Mouse (Mus musculus) v-Abl transformed pro-B cells (cell line): ENCODE results near the gene Akr1c13.
"Not testable (repeated sequence)": the region's sequence is repeated elsewhere in the genome, so short reads cannot be mapped to it uniquely, and the experiment has no call there.

Experiments
- in situ Hi-C, 2 experiments: fragments of 400-800 bp; cut with MboI; formaldehyde crosslinking; loops; one replicate each; pipeline ENCODE4 v1.15.1; 2025; ENCODE audit not compliant: unreplicated experiment in 2 of 2

The Akr1c13 gene

DNA sequence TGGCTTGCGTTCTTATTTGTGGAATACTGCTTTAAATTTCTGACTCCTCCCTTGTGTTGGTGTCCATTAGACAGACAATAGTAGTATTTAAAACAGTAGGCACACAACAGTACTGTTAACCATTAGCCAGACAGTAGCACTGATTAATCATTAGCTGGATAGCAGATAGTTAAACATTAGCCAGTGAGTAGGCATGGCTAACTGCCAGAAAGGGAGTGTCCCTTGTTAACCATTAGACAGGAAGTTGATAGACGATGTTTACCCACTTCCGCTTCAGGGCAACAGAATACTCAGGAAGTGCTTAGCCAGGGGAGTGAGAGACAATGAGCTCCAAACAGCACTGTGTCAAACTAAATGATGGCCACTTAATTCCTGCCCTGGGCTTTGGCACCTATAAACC lies at the start of gene Akr1c13:
Gene Akr1c13, plus strand, starts transcription at position 247 of the 400 bp plus-strand sequence.
- in situ Hi-C loops, result no loop called here

DNA sequence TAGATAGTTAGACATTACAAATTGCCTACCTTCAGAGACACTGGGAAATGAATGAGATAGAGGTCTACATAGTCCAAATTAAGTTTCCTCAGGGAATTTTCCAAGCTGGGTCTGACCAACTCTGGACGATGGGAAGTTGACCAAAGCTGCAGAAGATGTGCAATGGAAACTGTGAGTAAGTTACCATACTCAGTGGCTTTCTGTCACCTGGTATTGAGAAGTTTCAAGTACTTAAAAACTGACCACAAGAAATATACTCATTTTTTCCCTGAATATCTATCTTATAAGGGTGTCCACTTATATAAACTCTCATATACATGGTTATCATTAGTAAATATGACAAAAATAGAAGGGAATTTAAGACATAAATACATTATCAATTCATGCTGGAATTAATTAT lies 46.7 kb upstream of the Akr1c13 start:
- in situ Hi-C loops, result no loop called here

DNA sequence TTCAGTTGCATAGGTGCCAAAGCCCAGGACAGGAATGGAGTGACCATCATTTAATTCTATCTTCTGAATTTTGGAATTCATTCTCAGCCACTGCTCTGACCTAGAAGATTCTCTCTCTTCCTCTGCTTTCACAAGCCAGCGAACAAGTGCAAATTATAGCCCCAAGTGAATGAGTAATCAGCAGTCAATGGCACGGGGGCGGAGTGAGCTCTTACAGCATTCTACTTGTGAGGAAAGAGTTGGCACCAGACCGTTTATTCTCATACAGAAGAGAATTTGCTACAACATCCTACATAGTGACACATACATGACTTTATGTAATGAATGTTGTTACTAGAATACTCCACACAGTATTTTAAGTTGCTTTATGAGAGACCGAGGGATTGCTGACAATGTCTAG lies 40.4 kb upstream of the Akr1c13 start, which contains the start of gene Akr1c18:
Gene Akr1c18, minus strand, starts transcription at position 137 of the 400 bp plus-strand sequence.
- in situ Hi-C loops, result no loop called here

- in situ Hi-C loops, result no loop called here
These were observed 38.0 kb upstream of the Akr1c13 start for GRCm38 (mm10) chr13:4152908-4153307.

GRCm38 (mm10) chr13:4153593-4153992 lies 37.4 kb upstream of the Akr1c13 start:
- in situ Hi-C loops, result no loop called here

DNA sequence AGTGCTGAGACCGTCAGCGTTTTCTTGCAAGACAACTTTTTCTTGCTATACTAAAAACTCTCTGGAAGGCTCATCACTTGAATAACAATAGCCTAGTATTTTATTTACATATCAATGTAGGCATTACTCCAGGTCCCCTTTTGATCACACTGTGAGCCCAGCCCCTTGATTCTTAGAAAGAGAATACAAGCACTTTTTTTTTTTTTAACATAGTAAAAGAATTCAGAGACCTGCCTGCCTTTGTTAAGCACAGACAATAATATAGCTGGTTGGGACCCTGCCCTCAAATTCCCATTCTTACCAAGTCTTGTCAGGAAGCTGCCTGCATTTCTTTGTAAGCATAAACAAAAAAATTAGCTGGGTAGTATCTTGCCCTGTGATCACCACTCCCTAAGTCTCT lies 35.7 kb upstream of the Akr1c13 start:
- in situ Hi-C loops, result no loop called here

DNA sequence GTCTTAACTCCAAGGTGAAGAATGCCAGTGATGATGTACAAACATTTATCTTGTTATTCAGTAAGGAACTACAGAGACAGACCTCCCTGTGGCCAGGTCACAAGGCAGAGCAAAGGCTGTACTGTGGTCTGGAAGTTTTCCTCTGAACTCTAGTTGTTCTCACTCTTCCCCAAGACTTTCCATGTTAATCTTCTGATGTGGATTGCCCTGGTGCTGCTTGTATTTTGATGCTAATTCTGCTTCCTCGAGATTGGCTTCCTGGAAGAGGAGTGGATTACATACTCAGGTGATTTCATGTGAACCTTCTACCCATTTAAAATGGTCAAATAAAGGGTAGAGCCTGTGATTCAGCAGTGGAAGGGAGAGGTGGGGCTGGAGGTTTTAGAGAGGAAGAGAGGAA lies 22.9 kb upstream of the Akr1c13 start:
- in situ Hi-C loops, result no loop called here

DNA sequence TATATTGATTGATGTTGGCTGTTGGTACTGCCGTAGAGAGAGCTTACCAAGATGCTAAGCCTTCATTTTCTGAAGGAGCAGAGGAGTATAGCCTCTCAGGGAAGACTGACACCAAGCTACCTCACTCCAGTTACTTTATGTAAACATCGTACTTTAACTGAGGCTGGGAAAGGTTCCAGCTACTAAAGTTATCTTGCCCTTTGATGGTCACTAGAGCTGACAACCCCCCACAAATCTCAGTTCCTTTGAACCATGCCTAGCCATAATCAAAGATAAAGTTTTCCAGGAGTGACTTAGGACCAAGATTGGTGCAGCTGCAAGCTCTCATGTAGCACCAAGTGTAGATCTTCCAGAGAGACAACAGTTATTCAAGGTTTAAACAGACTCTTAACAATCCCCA lies 18.0 kb upstream of the Akr1c13 start:
- in situ Hi-C loops, result no loop called here

DNA sequence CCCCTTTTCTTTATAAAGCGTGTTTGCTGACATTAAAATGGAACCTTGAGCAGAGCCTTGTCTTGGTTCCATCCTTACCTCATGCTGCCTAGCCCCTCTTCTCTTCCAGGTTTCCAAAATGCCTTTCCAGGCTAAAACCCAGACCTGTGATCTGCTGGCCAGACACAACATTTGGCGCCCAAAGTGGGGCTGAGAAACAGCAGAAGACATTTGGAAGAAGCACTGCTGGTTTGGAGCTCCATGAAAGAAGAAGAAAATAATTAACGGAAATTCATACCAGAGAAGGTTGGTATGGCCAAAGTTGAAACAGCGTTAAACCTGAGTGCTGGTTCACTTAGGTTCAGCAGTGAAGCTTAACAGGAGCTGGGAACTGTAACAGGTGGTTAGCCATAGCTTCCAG lies 9.6 kb upstream of the Akr1c13 start:
- in situ Hi-C loops, result not testable (repeated sequence)

- in situ Hi-C loops, result no loop called here
These were observed 7.8 kb upstream of the Akr1c13 start for GRCm38 (mm10) chr13:4183116-4183515.

DNA sequence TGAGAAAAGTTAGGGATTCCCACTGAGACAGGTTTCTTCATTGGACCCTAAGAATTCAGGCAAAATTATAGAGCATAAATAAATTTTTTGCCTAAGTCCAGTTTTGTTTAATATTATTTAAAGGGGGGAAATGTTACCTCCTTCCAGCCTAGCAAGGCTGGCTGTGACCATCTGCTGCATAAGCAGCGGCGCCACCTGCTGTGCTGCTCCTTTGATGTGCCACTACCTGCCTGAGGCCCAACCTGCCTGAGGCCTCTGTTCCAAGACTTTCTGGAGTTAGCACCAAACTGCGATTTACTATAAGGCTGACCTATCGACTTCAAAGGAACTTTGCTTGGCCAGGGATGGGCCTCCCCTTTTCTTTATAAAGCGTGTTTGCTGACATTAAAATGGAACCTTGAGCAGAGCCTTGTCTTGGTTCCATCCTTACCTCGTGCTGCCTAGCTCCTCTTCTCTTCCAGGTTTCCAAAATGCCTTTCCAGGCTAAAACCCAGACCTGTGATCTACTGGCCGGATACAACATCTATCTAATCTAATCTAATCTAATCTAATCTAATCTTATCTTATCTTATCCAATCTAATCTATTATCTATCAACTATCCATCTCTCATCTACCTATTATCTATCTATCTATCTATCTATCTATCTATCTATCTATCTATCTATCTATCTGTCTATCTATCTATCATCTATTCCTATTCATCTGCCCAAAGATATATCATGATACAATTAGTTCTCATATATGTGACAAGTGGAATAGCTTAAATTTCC lies 4.1 kb upstream of the Akr1c13 start:
- in situ Hi-C loops, result not testable (repeated sequence)

DNA sequence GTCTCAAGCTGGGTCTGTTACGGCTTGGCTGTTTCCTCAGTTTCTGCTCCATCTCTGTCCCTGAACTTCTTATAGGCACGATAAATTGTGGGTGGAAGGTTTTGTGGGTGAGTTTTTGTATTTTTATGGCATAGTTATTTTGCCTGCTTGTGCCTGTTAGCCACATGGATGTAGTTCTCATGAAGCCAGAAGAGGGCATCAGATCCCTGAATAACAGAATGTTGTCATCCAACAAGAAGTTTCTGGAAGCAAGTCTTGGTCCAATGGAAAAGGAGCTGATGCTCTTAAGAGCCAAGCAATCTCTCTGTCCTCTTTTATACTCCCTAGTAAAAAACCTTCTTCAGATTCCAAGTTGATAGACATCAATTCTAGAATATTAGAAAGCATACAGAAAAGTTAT lies 2.8 kb upstream of the Akr1c13 start:
- in situ Hi-C loops, result no loop called here

GRCm38 (mm10) chr13:4192511-4192910 lies 1.6 kb downstream of the Akr1c13 start:
- in situ Hi-C loops, result no loop called here

DNA sequence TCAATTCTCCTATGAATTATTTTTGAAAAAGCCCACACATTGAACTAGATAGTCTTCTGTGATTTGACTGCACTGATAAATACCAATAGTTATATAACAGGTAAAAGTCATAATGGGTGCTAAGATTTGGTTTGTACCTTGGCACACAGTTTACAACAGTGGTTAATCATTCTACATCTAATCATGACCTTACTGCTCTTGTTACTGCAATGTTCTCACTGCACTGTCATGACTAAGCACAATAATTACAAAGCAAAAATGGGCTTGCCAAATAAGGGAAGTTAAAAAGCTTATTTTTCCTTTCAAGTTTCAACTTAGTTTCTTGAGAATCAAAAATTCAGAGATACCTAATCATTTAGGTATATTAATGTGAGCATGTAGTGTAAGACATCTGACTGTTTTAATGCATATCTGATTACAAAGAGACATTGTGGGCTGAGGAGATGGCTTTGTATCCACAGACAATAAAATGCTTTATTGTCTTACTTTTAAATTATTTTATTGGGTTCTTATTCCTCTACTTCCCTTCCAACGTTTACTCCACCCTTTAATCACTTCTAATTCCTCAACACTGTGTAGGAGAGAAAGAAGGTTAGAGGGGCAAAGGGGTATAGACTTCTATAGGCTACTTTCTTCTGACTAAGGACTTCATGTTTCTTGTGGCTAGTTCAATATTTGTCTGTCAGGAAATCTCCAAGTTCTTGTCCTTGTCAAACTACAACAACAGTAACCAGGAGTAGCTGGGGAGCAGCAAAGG lies 15.4 kb downstream of the Akr1c13 start:
- in situ Hi-C loops, result no loop called here

DNA sequence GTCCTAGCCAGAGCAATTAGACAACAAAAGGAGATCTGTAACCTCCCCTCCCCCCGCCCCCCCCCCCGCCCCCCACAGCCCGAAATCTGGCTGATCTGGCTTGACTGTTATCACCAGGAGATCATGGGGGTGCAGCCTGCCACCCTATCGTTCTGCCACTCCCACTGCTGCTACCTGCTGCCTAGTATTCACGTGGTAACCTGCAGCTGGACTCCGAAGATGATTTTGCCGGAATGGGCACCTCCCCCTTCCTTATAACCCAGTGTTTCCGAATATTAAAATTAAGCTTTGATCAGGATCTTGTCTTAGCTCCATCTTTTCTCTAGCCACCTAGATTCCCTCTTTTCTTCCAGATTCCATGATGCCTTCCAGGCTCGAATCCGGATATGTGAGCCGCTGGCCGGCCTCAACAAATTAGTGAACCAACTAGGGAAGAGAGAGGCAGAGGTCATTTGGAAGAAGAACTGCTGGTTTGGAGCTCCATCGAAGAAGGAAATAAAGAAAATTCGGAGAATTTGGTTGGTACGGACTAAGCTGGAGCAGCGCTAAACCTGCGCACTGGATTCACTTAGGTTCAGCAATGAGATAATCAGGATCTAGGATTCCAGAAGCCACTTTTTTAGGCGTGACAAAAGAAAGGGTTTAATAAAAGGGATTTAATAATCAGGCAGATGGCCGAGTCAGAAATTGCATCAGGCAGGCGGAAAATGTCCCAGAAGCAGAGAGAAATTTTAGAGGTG lies 20.8 kb downstream of the Akr1c13 start:
- in situ Hi-C loops, result no loop called here

DNA sequence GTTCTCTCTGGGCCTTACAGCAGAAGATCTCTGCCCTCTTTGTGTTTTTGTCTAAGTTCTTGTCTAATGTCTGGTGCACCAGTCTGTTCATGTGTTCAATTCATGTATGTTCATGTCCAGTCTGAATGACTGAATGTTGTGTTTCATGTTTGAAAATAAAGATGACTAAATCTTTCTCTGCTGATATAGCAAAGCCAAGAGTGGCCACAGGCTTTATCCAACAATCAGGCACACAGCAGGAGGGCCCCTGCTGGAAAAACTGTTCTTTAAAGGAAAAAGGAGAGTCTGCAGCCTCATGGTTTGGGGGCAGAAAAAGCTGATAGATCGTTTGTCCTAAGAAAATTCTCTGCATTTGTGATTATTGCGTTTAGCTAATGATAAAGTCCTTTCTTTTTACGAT lies 21.4 kb downstream of the Akr1c13 start:
- in situ Hi-C loops, result no loop called here

- in situ Hi-C loops, result not testable (repeated sequence)
These were observed 24.5 kb downstream of the Akr1c13 start for GRCm38 (mm10) chr13:4215496-4215895.

- in situ Hi-C loops, result no loop called here
These were observed 37.5 kb downstream of the Akr1c13 start, which contains the start of gene Akr1c19 for GRCm38 (mm10) chr13:4228441-4228840. Akr1c19 (plus strand) TSS chr13:4228700.

DNA sequence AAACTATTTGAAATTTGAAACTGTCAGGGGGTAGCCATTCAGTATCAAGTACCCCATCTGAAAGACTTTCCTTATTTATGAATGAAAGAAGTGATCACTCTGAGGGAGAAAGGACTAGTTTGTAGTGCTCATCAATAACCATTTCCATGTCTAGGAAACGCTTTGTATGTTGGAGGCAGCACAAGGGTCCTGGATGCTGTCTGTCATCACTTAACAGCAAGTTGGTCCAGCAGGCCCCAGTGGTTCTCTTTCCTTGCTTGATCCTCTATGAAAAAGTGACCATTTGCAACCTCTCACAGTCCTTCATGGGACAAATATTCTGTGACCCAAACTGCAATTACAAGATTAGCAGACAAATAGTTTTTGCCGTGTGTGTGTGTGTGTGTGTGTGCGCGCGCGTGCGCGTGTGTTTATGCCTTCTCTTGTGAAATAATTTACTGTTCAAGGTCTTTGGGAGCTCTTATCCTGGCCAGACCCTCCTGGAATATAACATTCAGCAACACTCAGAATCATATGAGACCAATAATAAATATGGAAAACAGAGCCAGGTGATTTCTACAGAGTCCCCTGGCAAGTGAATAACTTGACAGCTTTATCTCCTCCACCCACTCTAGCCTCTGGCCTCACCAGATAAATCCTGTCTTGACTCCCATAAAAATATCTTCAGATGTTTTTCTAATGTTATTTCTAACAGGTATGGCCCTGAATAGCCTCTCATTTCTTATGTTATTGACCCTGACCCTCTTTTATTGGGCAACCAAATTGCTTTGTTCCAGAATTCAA lies 40.1 kb downstream of the Akr1c13 start:
- in situ Hi-C loops, result no loop called here

GRCm38 (mm10) chr13:4233135-4233534 lies 42.2 kb downstream of the Akr1c13 start:
- in situ Hi-C loops, result no loop called here
